Mouse (Mus musculus) bone marrow macrophage, adult 2 months (primary cell): ENCODE data around the gene Lrrc7.

ENCODE experiments used
- CTCF ChIP-seq: IDR thresholded peaks from 2 replicates; pipeline ENCODE4 v1.5.1; 2012; ENCODE audit warnings: low read depth, mild to moderate bottlenecking, low read length, moderate library complexity
- POLR2A ChIP-seq: IDR thresholded peaks from 2 replicates; pipeline ENCODE4 v1.6.1; 2012; ENCODE audit warnings: mild to moderate bottlenecking, low read depth, low read length, borderline replicate concordance

DNA sequence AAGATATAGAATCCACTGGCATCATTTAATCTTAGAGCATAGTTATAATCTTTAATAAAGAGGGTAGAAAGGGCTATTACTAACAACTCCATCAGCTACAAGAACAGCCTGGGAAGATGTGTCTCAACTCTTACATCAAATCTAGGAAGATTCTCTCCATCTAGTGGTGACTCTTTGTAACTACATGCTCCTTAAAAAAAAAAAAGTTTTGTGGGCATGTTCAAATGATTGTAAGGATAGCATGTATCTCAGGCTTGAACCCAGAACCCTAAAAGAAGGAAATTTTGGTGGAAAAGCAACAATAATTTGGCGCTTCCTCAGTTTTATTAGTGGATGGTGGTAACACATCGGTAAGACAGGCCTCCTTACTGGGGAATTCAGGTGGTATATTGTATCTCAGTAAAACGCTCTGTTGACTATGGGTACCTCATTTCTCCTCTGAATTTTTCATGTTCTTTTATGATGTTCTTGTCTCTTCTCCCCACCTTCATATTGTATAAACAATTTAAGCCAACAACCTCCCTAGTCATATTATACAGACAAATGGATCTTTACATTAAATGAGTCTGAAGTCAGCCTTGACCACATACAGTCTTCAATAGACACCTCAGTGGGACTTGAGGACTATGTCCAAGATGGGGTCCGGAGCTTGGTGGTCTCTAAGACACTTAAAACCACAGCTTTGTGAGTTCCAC, 485.2 kb downstream of the Lrrc7 start:
- TF ChIP-seq CTCF (no peak), POLR2A (no peak)
